Mouse (Mus musculus): ENCODE results near the gene Nhsl2.

- TF ChIP-seq CTCF (IDR thresholded peaks at IDR 0.05; ENCODE audit: borderline replicate concordance, extremely low read depth, insufficient read depth, insufficient read length), result no peak
- no peak for TF ChIP-seq POLR2A (IDR thresholded peaks at IDR 0.05; ENCODE audit: borderline replicate concordance, extremely low read depth, insufficient read depth, insufficient read length, poor library complexity, severe bottlenecking)
Observed at GRCm38 (mm10) chrX:102060243-102060642, 211.1 kb downstream of the Nhsl2 start.

All from brain, embryonic 14.5 days (tissue).